12 mouse cellular contexts compared by ENCODE assay signal in the genomic region with DNA sequence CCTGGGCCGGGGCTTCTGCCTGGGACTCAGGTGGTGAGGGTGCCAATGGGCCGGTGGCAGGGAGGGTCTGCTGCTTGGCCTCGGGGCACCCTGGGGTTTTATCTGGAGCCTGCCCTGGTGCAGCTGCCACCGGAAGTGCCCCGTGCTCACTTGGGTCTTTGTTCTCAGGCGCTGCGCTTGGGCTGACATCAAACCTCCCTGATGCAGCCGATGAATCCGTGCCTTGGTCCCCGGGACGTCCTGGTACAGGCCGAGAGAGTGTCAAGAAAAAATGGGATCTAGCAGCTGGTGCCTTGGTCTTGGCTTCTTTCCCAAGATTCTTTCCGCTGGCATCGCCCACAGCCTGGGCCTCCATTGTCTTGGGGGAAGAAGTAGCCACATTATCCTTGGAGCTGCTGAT. TPM values are rescaled to one million over a fixed set of nuclear protein-coding genes. Genes with fewer than 3 reads are reported as not detected.
DNase-seq lines count a peak whose midpoint lies in the region; ATAC-seq lines count a peak whose summit lies in the region.
"Had no signal": no experiment of that assay in that cellular context is flagged by ENCODE, and none has a peak within 500 bp of the region (broad histone marks: within the 10 kb centered on the region; RNA-seq: fewer than 3 reads in every experiment).

No protein-coding gene starts in this region.

- H3K27ac ChIP-seq in neural tube, embryonic 11.5 days (ENCODE audit: low read depth, low read length) = no peak overlapping the region
- H3K27ac ChIP-seq: embryonic facial prominence, embryonic 12.5 days had no signal

- H3K36me3 ChIP-seq in neural tube, embryonic 11.5 days (ENCODE audit: control insufficient read depth, insufficient read depth, low read length) = no peaks in the 10 kb centered on the region
- H3K36me3 ChIP-seq: embryonic facial prominence, embryonic 12.5 days had no signal

- no peak overlapping the region for H3K4me3 ChIP-seq in neural tube, embryonic 11.5 days (ENCODE audit: low read depth, low read length)
- H3K4me3 ChIP-seq: embryonic facial prominence, embryonic 12.5 days had no signal

- H3K4me2 ChIP-seq in neural tube, embryonic 11.5 days (ENCODE audit: low read depth) = no peak overlapping the region
- H3K4me2 ChIP-seq: embryonic facial prominence, embryonic 12.5 days; liver, embryonic 11.5 days had no signal

- no peaks in the 10 kb centered on the region for H3K9me3 ChIP-seq in neural tube, embryonic 11.5 days (ENCODE audit: control insufficient read depth, low read length)
- H3K9me3 ChIP-seq: embryonic facial prominence, embryonic 12.5 days had no signal

- WGBS in neural tube, embryonic 11.5 days = 73% methylated on average over 14 of the region's 14 CpGs

- no peak overlapping the region for H3K9ac ChIP-seq in neural tube, embryonic 11.5 days (ENCODE audit: low read length)
- H3K9ac ChIP-seq: embryonic facial prominence, embryonic 12.5 days had no signal

- H3K4me1 ChIP-seq in neural tube, embryonic 11.5 days (ENCODE audit: control insufficient read depth, insufficient read depth, low read length) = peaks cover 11% of the 10 kb centered on the region

- intact Hi-C loops in left cerebral cortex, postnatal 10 days (cut with DNase I) = loop anchor here (10.0 kb wide), 1 partner anchor 292 kb away; no protein-coding TSS in a partner anchor

- ATAC-seq in neural tube, embryonic 11.5 days (ENCODE audit: insufficient read depth, low FRiP score, low TSS enrichment) = no peak

- H3K27me3 ChIP-seq in neural tube, embryonic 11.5 days (ENCODE audit: control insufficient read depth, insufficient read depth, low read length) = no peaks in the 10 kb centered on the region

- DNase-seq in neural tube, embryonic 11.5 days (ENCODE audit: low spot score) = peak; percentile 8
- DNase-seq in neural tube, embryonic 10.5 days (ENCODE audit: extremely low spot score, low spot score) = no peak
- peak; percentile 20 to 47 for DNase-seq in frontal cortex, postnatal 14 days (ENCODE audit: low spot score in 2 of 2)
- DNase-seq in left cerebral cortex, postnatal 10 days (ENCODE audit: extremely low spot score in 1 of 2, low spot score in 2 of 2) = peak; percentile 14 to 60
- DNase-seq in right cerebral cortex, postnatal 36 days (ENCODE audit: low spot score in 2 of 2) = peak; percentile 10 to 12
- no peak for DNase-seq in gastrocnemius, postnatal 4 days (ENCODE audit: low spot score in 2 of 2)
- no peak for DNase-seq in gastrocnemius, adult 18-20 months (ENCODE audit: low spot score)
- no peak for DNase-seq in adrenal gland, postnatal 14 days
- DNase-seq: heart, adult 18-20 months; kidney, adult 18-20 months had no signal

RNA-seq across cellular contexts. Expression of a gene that starts 21.2 kb away (rescaled TPM):
- polyA plus RNA-seq in neural tube, embryonic 11.5 days (2014; fragmentation: Nextera tagmentation; extraction: Ambion mirVana) = 1.0 and 1.2 TPM in 2 replicates
- total RNA-seq in left cerebral cortex, postnatal 10 days (2021) = 10 to 100 TPM; 33.5 to 43.3 TPM
- total RNA-seq in gastrocnemius, postnatal 4 days (2021) = 1 to 10 TPM; 4.9 to 5.1 TPM
- 1 to 10 TPM in 1 of 2 experiments, under 1 TPM in 1; 0.68 to 1.4 TPM for total RNA-seq in gastrocnemius, adult 18-20 months (2021)
- total RNA-seq in adrenal gland, postnatal 14 days (2021) = 0.30 and 0.49 TPM in 2 replicates

Comparison
In these comparisons a context has a peak if more than half of its experiments do, and no peak if none do; other contexts are left out.
1. DNase-seq: peak in neural tube, embryonic 11.5 days (single experiment), frontal cortex, postnatal 14 days (2 of 2), left cerebral cortex, postnatal 10 days (2 of 2) and right cerebral cortex, postnatal 36 days (2 of 2); none in neural tube, embryonic 10.5 days (single experiment), gastrocnemius, postnatal 4 days (0 of 2), gastrocnemius, adult 18-20 months (single experiment) and adrenal gland, postnatal 14 days (single experiment).
2. RNA of a gene that starts 21.2 kb away (total RNA-seq): 33.5 to 43.3 TPM in left cerebral cortex, postnatal 10 days; 4.9 to 5.1 TPM in gastrocnemius, postnatal 4 days, 0.68 to 1.4 TPM in gastrocnemius, adult 18-20 months and 0.30 to 0.49 TPM in adrenal gland, postnatal 14 days; every median in the first group is over 4 times any median in the second.